Mouse (Mus musculus) T-helper 17 cell (primary cell): ENCODE measurements around the gene Tyk2.

Source experiments
- in situ Hi-C, 2 experiments: fragments of 300-600 bp; cut with MboI, MseI; formaldehyde crosslinking; loops; 1 replicate in 1 of 2; 2 replicates in 1 of 2; pipeline ENCODE4 v1.15.1; 2025; ENCODE audit warnings: high pct_unique_total_duplicates in 2 of 2

Gene Tyk2

DNA sequence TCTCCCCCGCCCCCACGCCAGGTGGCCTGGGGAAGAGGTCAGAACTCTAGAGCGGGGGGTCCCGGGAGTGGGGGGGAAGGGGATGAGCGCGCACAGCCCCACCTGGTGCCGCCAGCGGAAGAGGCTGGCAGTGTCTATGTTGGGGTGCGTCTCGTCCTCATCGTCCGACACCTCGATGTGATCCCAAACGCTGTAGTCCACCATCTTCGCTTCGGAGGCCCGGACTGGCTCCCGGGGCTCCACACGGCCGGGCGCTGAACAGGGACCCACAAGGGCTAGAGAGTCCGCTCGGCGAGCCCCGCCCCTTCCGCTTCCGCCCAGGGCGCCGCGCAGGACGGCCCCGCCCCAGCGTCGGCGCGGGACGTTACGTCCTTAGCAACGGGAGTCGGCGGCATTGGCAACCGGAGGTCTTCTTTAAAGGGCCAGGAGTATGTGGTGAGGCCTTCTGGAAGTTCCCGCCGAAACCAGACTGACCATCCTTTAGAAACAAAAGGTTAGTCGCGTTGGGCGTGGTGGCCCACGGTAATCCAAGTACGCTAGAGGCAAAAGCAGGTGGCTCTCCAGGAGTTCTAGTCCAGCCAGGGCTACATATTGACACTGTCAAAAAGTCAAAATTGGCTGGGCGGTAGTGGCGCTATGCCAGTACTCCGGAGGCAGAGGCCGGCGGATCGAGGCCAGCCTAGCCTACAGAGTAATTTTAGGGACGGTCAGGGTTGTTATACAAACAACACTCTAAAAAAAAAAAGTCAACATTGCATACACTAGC lies 18.8 kb upstream of the Tyk2 start, which contains the start of gene Cdc37:
TSS of gene Cdc37 (minus strand) at position 329 of the 766 bp plus-strand sequence.
- in situ Hi-C loops = loop anchor here in 1 of 2 experiments (5.0 kb wide), 2 partner anchors 77 to 118 kb away; partner anchors contain the start of gene Icam5

DNA sequence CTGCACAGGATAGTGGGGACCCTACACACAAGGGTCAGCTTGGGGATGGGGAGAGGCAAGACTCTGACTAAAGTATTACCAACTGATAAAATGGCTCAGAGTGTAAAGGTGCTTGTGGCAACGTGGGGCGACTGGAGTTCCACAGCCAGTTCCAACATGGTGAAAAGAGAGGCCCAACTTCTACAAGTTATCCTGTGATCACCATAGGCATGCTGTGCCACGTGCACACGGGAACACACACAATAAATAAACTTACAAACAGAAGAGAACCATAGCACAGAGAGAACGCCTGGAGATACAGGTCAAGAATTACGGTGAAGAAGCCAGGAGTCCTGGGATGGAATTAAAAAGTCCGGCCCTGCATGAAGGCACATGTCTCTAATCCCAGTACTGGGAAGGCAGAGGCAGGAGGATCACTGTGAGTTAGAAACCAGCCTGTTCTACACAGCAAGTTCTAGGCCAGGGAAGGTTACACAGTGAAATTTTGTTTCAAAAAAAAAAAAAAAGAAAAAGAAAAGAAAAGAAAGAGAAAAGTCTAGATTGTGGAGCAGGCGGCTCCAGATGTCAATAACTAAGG lies 18.1 kb upstream of the Tyk2 start:
- in situ Hi-C loops = loop anchor here in 1 of 2 experiments (5.0 kb wide), 1 partner anchor 117 kb away; the partner anchor contains the start of gene Icam5

DNA sequence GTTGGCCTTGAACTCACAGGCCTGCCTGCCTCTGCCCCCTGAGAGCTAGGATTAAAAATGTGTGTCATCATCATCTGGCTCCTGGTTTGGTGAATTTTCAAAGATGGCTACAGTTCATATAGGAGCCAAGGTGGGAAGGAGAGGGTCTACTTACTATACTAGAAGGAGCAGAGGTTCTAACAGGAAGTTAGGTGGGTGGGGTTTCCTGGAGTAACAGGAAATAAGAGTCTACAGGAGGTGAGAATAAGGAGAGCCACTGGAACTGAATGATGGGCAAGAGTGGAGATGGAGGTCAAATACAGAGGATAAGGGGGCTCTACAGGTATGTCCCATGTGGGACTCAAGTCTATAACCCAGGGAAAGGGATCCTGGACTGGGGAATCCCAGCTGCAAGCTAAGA lies 17.4 kb upstream of the Tyk2 start:
- in situ Hi-C loops = loop anchor here in 1 of 2 experiments (5.0 kb wide), 1 partner anchor 116 kb away; the partner anchor contains the start of gene Icam5

DNA sequence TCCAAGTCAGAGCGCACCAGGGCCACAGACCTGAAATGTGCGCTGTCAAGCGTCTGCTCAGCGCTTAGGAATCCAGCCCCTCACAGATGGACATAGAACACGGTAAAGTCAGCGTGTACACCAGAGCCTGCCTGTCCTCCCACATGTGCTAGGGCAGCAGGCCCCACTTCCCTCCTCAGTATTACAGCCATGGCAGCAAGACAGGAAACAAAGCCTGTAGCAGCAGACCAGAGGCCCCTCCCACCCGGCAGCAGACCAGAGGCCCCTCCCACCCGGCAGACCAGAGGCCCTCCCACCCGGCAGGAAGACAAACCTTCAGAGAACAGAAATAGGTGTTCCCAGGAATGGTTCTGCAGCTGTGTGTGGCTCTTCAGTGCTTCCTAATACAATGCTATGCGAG lies 15.7 kb upstream of the Tyk2 start:
- in situ Hi-C loops = loop anchor here in 1 of 2 experiments (5.0 kb wide), 1 partner anchor 114 kb away; the partner anchor contains the start of gene Icam5

DNA sequence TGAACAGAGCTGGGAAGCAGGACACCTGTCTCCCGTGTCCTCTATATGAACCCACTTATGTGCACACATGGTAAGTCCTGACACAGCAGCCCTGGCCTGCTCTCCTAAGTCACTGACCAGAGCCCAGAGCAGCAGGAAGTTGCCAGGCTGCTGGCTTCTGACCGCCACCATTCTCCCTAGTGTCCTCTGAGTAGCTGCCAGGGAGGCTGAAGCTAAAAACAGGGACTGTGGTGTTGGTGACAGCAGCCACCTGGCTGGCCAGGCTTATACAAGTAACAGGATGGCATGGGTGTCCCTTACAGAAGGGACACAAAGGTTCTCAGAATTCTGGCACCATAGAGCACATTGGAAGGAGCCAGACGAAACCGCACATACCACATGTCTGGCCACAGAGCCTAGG lies 14.4 kb upstream of the Tyk2 start:
- in situ Hi-C loops = loop anchor here in 1 of 2 experiments (5.0 kb wide), 1 partner anchor 113 kb away; the partner anchor contains the start of gene Icam5

DNA sequence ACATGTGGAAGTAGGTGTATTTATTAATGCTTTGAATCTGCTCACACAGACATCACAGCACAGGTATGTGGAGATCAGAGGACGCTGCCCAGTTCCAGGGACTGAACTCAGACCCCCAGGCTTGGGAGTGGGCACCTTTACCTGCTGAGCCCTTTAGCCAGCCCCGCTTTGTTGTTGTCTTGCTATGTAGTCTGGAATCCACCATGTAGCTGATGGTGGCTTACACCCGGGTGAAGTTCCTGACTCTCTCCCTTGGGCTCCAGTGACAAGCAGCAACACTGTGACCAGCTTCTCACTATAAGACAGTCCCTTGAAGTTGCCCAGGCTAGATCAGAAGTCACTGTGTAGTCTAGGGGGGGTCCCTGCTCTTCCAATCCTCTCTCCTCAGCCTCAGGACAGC lies 13.3 kb upstream of the Tyk2 start:
- in situ Hi-C loops = loop anchor here in 1 of 2 experiments (5.0 kb wide), 1 partner anchor 212 kb away; no protein-coding TSS in a partner anchor

DNA sequence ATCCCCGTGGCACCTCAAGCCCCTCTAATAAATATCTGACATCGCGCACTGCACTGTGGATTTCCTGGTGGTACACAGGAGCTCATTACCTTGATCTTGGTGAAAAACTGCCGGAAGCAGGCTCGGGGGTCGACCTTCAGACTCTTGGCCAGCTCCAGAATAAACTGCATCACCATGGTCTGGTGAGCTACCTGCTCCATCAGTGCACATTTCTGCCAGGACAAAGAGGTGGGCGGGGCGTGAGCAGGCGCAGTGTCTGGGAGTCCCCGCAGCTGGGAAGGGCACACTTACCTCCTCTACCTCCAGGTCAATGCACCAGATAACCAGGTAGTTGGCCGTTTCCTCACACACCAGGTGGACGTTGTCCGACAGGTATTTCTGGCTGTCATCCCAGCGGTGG lies 10.9 kb upstream of the Tyk2 start:
- in situ Hi-C loops = loop anchor here in 1 of 2 experiments (5.0 kb wide), 1 partner anchor 210 kb away; no protein-coding TSS in a partner anchor

DNA sequence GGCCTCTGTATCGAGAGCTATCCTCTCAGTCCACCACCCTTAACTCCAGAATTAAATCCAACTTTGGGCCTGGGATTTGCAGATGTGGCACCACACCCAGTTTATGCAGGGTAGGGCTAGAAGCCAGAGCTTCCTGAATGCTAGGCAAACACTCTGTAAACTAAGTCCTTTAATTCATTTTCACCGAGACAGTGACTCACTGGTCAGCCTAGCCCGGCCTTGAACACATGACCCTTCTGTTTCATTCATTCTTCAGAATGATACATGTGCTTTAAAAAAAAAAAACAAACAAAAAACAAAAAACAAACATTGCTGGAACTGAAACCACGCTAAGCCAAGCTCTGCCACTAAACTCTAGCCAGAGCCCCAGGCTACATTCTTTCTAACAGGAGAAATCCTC lies 7.3 kb upstream of the Tyk2 start:
- in situ Hi-C loops = no loop called here

DNA sequence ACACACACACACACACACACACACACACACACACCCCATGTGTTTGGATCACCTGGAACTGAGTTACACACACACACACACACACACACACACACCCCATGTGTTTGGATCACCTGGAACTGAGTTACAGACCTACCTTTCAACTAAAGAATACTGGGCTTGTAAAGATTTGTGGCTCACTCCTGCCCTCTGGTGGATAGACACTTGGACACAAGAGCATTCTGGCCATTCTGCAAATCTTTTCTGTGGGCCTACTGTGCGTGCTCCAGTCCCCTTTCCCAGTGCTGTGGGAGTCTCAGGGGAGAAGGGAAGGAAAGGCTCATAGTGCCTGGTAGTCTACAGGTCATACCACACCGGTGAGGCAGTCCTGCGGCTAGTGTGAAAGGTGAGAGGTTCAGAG lies 6.2 kb upstream of the Tyk2 start:
- in situ Hi-C loops = no loop called here

DNA sequence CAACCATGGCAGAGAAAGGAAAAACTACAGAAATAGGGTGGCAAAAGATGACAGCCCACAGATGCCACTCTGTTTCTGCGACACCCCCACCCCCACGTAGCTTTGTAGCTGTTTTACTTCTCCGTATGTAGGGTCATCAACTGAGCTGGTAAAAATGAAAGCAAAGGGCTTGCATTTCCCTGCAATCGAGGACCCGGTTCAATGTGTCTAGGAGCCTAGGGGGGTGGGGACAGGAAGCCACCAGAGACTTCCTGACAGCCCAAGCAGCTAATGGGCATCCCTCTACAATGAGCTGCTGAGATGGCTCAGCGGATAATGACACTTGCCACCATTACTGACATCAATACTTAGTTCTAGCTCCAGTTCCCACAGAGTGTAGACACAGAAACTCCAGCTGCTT lies 5.4 kb upstream of the Tyk2 start:
- in situ Hi-C loops = no loop called here

DNA sequence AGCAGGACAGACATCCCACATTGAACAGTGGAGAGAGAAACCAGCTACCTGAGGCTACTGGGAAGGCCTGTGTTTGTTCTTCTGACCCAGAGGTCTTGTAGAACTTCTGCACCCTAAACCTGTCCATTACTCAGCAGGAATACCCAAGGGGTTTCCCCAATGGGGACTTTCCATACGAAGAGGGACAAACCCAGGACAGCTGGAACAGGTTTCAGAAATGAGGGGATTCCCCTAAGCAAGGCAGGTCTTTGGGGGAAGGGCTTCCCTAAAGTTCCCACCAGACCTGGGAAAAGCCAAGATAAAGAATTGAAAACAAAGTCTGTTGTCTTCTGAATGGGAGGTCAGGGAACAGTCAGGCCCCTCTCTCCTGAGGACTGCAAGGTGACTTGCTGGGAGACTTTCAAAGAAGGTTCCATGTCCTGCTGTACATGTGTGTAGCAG lies 4.9 kb upstream of the Tyk2 start:
- in situ Hi-C loops = no loop called here

DNA sequence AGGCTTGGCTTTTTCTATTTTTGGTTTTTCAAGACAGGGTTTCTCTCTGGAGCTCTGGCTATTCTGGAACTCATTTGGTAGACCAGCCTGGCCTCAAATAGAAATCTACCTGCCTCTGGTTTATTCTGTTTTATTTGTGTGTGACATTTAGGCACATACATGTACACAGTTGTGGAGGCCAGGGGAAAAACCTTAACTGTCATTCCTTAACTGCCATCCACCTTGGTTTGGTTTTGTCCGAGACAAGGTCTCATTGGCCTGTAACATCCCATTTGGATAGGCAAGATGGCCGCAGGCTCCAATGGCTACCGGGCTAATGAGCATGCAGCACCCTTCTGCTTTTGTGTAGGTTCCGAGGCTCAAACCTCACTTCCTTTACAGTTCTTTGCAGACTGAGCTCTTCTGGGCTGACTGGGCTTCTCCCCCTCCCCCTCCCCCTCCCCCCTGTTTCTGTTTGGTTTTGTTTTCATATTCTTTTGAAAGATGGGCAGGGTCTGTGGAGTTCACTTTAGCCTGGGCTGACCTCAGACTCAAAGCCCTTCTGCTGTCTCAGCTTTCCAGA lies 4.4 kb upstream of the Tyk2 start:
- in situ Hi-C loops = no loop called here

DNA sequence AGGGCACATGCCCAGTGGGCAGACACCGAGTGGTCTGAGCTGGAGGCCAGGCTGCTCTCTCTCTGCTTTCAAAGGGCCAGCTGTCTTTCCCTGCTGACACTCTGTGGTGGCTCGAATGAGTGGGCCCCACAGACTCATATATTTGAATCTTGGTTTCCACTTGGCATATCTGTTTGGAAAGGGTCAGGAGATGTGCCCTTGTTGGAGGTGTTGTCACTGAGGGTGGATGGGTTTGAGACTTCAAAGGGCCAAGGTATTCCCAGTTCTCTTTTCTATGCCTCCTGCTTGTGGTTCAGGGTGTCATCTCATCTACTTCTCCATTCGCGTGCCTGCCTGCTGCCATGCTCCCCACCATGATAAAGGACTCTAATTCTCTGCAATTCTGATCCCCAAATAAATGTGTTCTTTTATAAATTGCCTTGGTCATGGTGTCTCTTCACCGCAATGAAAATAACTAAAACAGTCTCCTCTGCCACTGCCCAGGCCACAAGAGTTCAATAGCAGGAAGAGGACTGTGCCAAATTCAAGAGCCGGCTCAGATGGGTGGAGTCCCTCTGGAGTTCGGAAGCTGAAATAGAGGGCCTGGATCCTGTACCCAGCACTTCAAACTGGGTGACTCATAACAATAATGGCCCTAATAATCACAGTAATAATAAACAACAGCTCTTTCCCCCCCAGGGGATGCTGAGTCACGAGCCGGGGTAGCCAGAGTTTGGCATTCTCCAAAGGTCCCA lies 3.7 kb upstream of the Tyk2 start:
- in situ Hi-C loops = no loop called here

DNA sequence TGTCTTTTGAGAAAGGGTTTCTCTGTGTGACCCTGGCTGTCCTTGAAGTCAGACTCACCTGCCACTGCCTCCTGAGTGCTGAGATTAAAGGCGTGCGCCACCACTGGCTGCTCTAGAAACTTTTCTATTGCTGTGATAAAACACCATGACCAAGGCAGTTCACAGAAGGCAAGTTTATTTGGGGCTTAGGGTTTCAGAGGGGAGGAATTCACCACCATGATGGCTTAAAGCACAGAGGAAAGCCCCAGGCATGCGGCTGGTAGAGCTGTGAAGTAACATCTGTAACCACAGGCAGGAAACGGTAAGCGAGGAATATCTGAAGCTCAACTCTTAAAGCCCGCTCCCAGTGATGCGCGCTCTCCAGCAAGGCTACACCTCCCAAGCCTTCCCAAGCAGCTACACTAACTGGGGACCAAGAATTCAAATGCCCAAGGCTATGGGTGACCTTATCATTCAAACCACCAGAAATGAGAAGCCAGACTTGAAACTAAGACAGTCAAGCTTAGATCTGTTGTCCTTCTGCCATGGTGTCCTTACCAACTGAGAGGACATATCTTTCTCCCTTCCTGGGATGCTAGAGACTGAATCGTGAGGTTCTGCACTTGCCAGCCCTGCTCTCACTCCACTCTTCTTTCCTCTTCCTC lies 2.1 kb upstream of the Tyk2 start:
- in situ Hi-C loops = no loop called here

DNA sequence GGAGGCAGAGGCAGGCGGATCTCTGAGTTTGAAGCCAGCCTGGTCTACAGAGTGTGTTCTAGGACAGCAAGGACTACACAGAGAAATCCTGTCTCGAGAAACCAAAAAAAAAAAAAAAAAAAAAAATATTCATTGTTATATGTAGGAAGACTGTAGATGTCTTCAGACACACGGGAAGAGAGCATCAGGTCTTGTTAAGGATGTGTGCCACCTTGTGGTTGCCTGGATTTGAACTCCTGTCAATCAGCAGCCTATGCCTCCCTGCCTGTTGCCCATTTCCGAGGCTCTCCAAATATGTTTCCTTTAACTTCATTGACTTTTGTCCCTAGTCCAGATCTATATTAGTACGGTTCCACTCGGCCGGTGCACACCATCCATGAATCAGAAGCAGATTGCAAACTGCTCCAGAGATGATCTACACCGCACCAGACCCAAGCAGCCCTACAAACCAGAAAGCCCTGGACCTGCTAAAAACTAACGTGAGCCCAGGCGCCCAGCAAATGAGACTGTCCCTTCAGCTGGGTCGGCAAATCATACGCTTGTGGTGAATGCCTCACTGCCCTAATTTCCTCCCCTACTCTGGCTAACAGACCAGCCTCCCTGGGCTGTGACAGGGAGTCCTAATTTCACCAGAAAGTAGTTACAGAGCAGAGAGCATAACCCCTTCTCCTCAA lies 1.2 kb upstream of the Tyk2 start:
- in situ Hi-C loops = no loop called here

DNA sequence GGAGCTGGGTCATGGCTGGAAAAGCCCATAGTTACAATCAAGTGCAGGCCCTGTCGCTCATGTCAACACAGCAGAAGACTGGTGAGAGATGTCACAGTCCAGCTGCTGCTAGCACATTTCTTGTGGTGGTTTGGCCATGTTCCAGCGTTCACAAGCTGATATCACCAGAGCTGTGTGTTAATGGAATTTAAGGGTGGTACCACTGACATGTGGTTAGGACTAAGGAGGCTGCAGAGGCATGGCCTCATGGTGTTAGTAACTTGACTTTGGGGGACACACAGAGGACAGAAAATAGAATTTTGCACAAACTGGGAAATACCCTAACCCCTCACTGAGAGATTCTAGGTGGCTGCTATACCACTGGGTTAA lies 4.8 kb downstream of the Tyk2 start:
- in situ Hi-C loops = loop anchor here in 1 of 2 experiments (5.0 kb wide), 1 partner anchor 34 kb away; the partner anchor contains the start of genes Gm38431 and Raver1

DNA sequence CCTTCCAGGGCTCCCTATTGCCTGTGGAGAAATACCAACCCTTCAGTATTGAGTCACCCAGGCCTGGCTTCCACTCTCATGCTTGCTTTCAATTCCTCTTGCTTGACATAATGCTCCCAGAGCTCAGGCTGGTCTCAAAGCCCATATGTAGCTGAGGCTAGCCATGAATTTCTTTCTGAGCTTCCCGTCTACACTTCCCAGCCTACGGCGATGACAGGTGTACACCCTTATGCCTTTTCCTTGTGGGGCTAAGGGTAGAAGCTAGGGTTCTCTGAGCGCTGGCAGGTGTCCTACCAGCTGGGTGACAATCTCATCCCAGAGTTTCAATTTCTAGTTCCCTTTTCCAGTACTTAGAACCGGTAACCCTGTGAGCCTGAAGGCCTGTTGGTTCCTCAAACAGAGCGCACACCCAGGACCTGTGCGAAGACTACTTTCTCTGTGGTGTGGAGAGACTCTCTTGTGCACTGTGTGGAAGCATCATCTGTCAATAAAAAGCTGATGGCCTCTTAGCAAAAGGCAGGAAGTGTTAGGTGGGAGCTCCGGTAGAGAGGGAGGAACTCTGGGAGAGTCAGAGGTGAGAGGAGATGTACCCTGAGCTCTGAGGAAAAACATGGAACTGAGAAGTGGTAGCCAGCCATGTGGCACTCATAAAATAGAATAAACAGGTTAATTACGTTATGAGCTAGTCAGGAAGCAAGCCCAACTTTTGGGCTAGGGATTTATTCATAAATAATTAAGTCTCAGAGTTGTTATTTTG lies 5.4 kb downstream of the Tyk2 start:
- in situ Hi-C loops = loop anchor here in 1 of 2 experiments (5.0 kb wide), 1 partner anchor 33 kb away; the partner anchor contains the start of genes Gm38431 and Raver1

DNA sequence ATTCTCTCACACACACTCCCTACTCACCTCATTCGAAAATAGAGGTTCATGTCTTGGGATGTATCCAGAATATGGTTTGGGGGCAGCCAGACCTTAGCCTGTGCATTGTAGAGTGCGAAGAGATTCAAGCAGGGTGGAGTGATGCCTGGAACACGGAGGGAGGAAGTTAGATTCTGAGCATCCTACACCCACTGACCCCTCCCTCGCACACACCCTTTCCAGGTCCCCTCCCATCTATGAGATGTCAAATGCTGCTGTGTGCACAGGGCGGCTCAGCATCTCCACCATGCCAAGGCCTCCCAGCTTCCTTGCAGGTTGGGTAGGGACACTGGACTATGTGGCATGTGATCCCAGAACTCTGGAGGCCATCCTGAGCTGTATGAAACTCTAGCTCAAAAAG lies 6.2 kb downstream of the Tyk2 start:
- in situ Hi-C loops = loop anchor here in 1 of 2 experiments (5.0 kb wide), 1 partner anchor 33 kb away; the partner anchor contains the start of genes Gm38431 and Raver1

DNA sequence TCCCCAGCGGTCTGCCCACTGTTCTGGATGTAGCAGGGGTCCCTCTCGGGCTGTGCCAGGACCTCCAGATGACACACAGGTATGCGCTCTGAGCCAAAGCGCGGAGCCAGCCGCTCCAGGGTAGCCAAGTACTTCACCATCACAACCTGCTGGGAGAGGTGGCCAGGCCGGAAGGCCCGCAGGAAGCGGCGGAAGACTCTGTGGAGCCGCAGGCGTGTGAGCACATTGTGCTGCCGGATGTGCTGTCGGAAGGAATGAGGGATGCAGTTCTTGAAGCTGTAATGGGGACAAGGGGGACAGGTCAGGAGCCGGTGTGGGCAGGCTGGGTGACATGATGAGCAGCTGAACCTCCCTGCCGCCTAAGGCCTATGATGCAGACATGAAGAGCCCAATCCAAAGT lies 9.6 kb downstream of the Tyk2 start:
- in situ Hi-C loops = no loop called here

DNA sequence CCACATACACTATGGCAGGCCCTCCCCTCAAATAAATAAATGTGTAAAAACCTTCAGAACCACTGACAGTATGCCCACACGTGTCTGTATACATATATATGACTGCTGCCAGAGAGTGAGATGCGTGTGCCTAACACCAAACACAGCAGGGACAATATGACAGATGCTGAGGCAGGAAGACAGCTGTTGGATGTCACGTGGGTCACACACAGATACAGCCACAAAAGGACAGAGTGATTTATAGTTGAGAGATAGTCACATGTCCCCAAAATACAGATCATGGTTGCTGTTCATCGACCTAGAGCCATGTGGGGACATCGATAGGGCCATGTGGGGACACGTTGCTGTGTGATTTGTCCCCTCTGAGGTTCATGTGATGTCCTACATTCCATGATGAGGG lies 14.0 kb downstream of the Tyk2 start:
- in situ Hi-C loops = no loop called here
